ENCODE assay signal across 26 mouse cellular contexts in genomic region chr9:33868666-33869065, GRCm38 (mm10).
"Had no signal": no experiment of that assay in that cellular context is flagged by ENCODE, and none has a peak within 500 bp of the region (broad histone marks: within the 10 kb centered on the region; RNA-seq: fewer than 3 reads in every experiment).

No protein-coding gene starts in this region.

- H3K4me3 ChIP-seq: heart, adult 2 months; heart, embryonic 13.5 days; heart, embryonic 15.5 days; intestine, embryonic 15.5 days; left cerebral cortex, adult 2 months; limb, embryonic 10.5 days; limb, embryonic 12.5 days had no signal

- H3K9ac ChIP-seq: forebrain, postnatal 0 days; heart, embryonic 13.5 days; heart, embryonic 15.5 days; hindbrain, embryonic 14.5 days; intestine, embryonic 15.5 days; limb, embryonic 12.5 days; liver, embryonic 14.5 days had no signal

- H3K4me1 ChIP-seq: heart, embryonic 13.5 days; heart, embryonic 15.5 days; intestine, embryonic 15.5 days; limb, embryonic 12.5 days had no signal

- H3K36me3 ChIP-seq: heart, embryonic 13.5 days; heart, embryonic 15.5 days; intestine, embryonic 15.5 days; limb, embryonic 10.5 days; limb, embryonic 12.5 days had no signal

- DNase-seq: forebrain, postnatal 0 days; gastrocnemius, postnatal 14 days; gastrocnemius, postnatal 36 days; heart, adult 11 months; heart, adult 2 months; heart, postnatal 14 days; heart, postnatal 36 days; kidney, adult 18-20 months; kidney, adult 8-10 months; kidney, postnatal 10 days; kidney, postnatal 25 days; kidney, postnatal 4 days; liver had no signal

- H3K9me3 ChIP-seq: heart, embryonic 13.5 days; heart, embryonic 15.5 days; intestine, embryonic 15.5 days; limb, embryonic 10.5 days; limb, embryonic 12.5 days had no signal

- H3K27me3 ChIP-seq: heart, embryonic 13.5 days; heart, embryonic 15.5 days; intestine, embryonic 15.5 days; limb, embryonic 12.5 days had no signal

- ATAC-seq: forebrain, postnatal 0 days; hindbrain, embryonic 16.5 days; inflammation-experienced regulatory T-cells, adult 6 months; intestine, embryonic 15.5 days; intestine, postnatal 0 days had no signal

- H3K4me2 ChIP-seq: heart, embryonic 11.5 days; heart, embryonic 13.5 days; heart, embryonic 15.5 days; hindbrain, embryonic 14.5 days; intestine, embryonic 15.5 days; limb, embryonic 12.5 days; liver, embryonic 11.5 days had no signal

- H3K27ac ChIP-seq: heart, adult 2 months; heart, embryonic 13.5 days; heart, embryonic 15.5 days; hindbrain, embryonic 14.5 days; intestine, embryonic 15.5 days; left cerebral cortex, adult 2 months; limb, embryonic 10.5 days; limb, embryonic 12.5 days; liver, embryonic 14.5 days had no signal
